Mouse (Mus musculus) olfactory bulb, adult 2 months (tissue): Measurements from ENCODE around the gene Mfsd12. TPM values are rescaled to one million over a fixed set of nuclear protein-coding genes. Genes with fewer than 3 reads are reported as not detected.
A peak's percentile ranks its signal among the peaks of the same experiment; 100 is the strongest.

Source experiments
- H3K27ac ChIP-seq: fragments of 200-500 bp; 2 replicates; pipeline ENCODE4 v1.5.1; 2012; ENCODE audit warnings: low read depth, low read length; ENCODE audit not compliant: insufficient read depth
- H3K4me1 ChIP-seq: fragments of 200-500 bp; 2 replicates; pipeline ENCODE4 v1.6.1; 2012; ENCODE audit warnings: low read length; ENCODE audit not compliant: control insufficient read depth, insufficient read depth
- H3K4me3 ChIP-seq: fragments of 200-500 bp; 2 replicates; pipeline ENCODE4 v1.5.1; 2012; ENCODE audit warnings: mild to moderate bottlenecking, low read depth, low read length, moderate library complexity; ENCODE audit not compliant: insufficient read depth
- CTCF ChIP-seq: fragments of 200-500 bp; IDR thresholded peaks from 2 replicates; pipeline ENCODE4 v1.5.1; 2012; ENCODE audit warnings: low read depth, mild to moderate bottlenecking, low read length, moderate library complexity; ENCODE audit not compliant: insufficient read depth
- POLR2A ChIP-seq: fragments of 200-500 bp; IDR thresholded peaks from 2 replicates; pipeline ENCODE4 v1.6.1; 2012; ENCODE audit warnings: mild to moderate bottlenecking, low read depth, low read length, moderate library complexity; ENCODE audit not compliant: insufficient read depth
- WGBS: fragments of 180-500 bp; shearing (Covaris S2); methylation state at CpG from one replicate; pipeline ENCODE4 v1.1.7; 2018; 5-methylcytosine and 5-hydroxymethylcytosine counted together
- polyA plus RNA-seq: library from polyadenylated mRNA; stranded (reverse); fragments of >200 nt; gene quantifications from 2 replicates; pipeline ENCODE4 v1.2.4, GENCODE M21; 2012; ENCODE audit warnings: low replicate concordance; ENCODE audit not compliant: missing spikeins, insufficient read depth, insufficient read length

Gene Mfsd12
- polyA plus RNA-seq, 1 experiment: not detected

GRCm38 (mm10) chr10:81383802-81384604, 26.7 kb downstream of the Mfsd12 start, which contains the start of the genes Dohh and Gm48551:
Gene Dohh (plus strand): TSS chr10:81384428.
Gene Gm48551 (plus strand): TSS chr10:81384466.
- peaks cover 16% of the 10 kb centered on the region for H3K4me1 ChIP-seq
- H3K4me3 ChIP-seq: peak within 1 kb of the TSS; percentile 63
- 4% methylated on average over 52 of the region's 54 CpGs for WGBS
- no peak for TF ChIP-seq CTCF
- TF ChIP-seq POLR2A: peak; percentile 57; the same call in 1 of the 2 replicates
- H3K27ac ChIP-seq: no peak within 1 kb of the TSS

- under 1% methylated on average over 19 of the region's 19 CpGs for WGBS
- Histone ChIP-seq H3K27ac (no peak overlapping the region), H3K4me3 (peak overlapping the region; percentile 63), H3K4me1 (peaks cover 16% of the 10 kb centered on the region)
- TF ChIP-seq CTCF (no peak), POLR2A (no peak)
Measured at GRCm38 (mm10) chr10:81384605-81384982, 27.3 kb downstream of the Mfsd12 start.

- TF ChIP-seq POLR2A (no peak), CTCF (no peak)
- Histone ChIP-seq H3K4me3 (peak overlapping the region; percentile 63; the same call in 1 of the 2 replicates), H3K4me1 (peaks cover 16% of the 10 kb centered on the region), H3K27ac (no peak overlapping the region)
- WGBS: 76% methylated on average over 22 of the region's 22 CpGs
Measured at GRCm38 (mm10) chr10:81385603-81386306, 28.5 kb downstream of the Mfsd12 start.

- H3K4me3 ChIP-seq: no peak overlapping the region
- peaks cover 16% of the 10 kb centered on the region for H3K4me1 ChIP-seq
- H3K27ac ChIP-seq: no peak overlapping the region
- TF ChIP-seq POLR2A: no peak
- TF ChIP-seq CTCF: no peak
- 94% methylated on average over 20 of the region's 20 CpGs for WGBS
Measured at GRCm38 (mm10) chr10:81387716-81388115, 30.4 kb downstream of the Mfsd12 start.

- Histone ChIP-seq H3K27ac (no peak within 1 kb of the TSS), H3K4me1 (peaks cover 22% of the 10 kb centered on the region), H3K4me3 (no peak within 1 kb of the TSS)
- TF ChIP-seq POLR2A (no peak), CTCF (no peak)
- 75% methylated on average over 5 of the region's 5 CpGs for WGBS
Measured at GRCm38 (mm10) chr10:81388505-81389055, 31.3 kb downstream of the Mfsd12 start, which contains the start of gene Gm48552. Gene Gm48552 (plus strand): TSS chr10:81389005.

GRCm38 (mm10) chr10:81389373-81389772, 32.1 kb downstream of the Mfsd12 start:
- TF ChIP-seq POLR2A: no peak
- TF ChIP-seq CTCF: no peak
- Histone ChIP-seq H3K27ac (no peak overlapping the region), H3K4me3 (no peak overlapping the region), H3K4me1 (peaks cover 26% of the 10 kb centered on the region)
- WGBS: 47% methylated on average over 3 of the region's 3 CpGs

GRCm38 (mm10) chr10:81389801-81390677, 32.7 kb downstream of the Mfsd12 start:
- Histone ChIP-seq H3K27ac (no peak overlapping the region), H3K4me1 (peaks cover 22% of the 10 kb centered on the region), H3K4me3 (no peak overlapping the region)
- no peak for TF ChIP-seq POLR2A
- peak; percentile 93 for TF ChIP-seq CTCF
- WGBS: 55% methylated on average over 23 of the region's 23 CpGs

GRCm38 (mm10) chr10:81390678-81390965, 33.3 kb downstream of the Mfsd12 start:
- WGBS: 90% methylated on average over 13 of the region's 13 CpGs
- H3K27ac ChIP-seq: no peak overlapping the region
- TF ChIP-seq CTCF (no peak), POLR2A (no peak)

GRCm38 (mm10) chr10:81392270-81392669, 35.0 kb downstream of the Mfsd12 start:
- H3K4me3 ChIP-seq: no peak overlapping the region
- H3K4me1 ChIP-seq: peaks cover 19% of the 10 kb centered on the region
- WGBS: 88% methylated on average over 6 of the region's 6 CpGs
- TF ChIP-seq CTCF (no peak), POLR2A (no peak)
- H3K27ac ChIP-seq: no peak overlapping the region

More at GRCm38 (mm10) chr10:81390678-81390965, 33.3 kb downstream of the Mfsd12 start:
- Histone ChIP-seq H3K4me1 (peaks cover 16% of the 10 kb centered on the region), H3K4me3 (no peak overlapping the region)
